Mouse (Mus musculus) limb, embryonic 12.5 days (tissue): ENCODE results near the gene Kcnq5. TPM values are rescaled to one million over a fixed set of nuclear protein-coding genes. Genes with fewer than 3 reads are reported as not detected.
"Not testable (repeated sequence)": the region's sequence is repeated elsewhere in the genome, so short reads cannot be mapped to it uniquely, and the experiment has no call there.

Experiments used
- ATAC-seq: fragments of 200-750 bp; cut with Nextera tagmentation; 2 replicates; pipeline ENCODE4 v1.8.0; 2017; ENCODE audit warnings: low read depth, moderate TSS enrichment; ENCODE audit not compliant: insufficient number of reproducible peaks, insufficient read depth, low FRiP score, low TSS enrichment
- H3K27ac ChIP-seq: fragments of 300-500 bp; sonication (generic); 2 replicates; pipeline ENCODE4 v1.5.1; 2016; ENCODE audit warnings: mild to moderate bottlenecking, moderate library complexity
- H3K27me3 ChIP-seq: fragments of 300-500 bp; sonication (generic); 2 replicates; pipeline ENCODE4 v1.6.1; 2016; ENCODE audit warnings: mild to moderate bottlenecking, moderate library complexity
- H3K36me3 ChIP-seq: fragments of 300-500 bp; sonication (generic); 2 replicates; pipeline ENCODE4 v1.6.1; 2016; ENCODE audit warnings: mild to moderate bottlenecking, moderate library complexity
- H3K4me1 ChIP-seq: fragments of 300-500 bp; sonication (generic); replicated peaks from 2 replicates; pipeline ENCODE4 v1.6.1; 2016
- H3K4me2 ChIP-seq: fragments of 300-500 bp; sonication (generic); 2 replicates; pipeline ENCODE4 v1.6.1; 2016; ENCODE audit warnings: mild to moderate bottlenecking, moderate library complexity
- H3K4me3 ChIP-seq: fragments of 300-500 bp; sonication (generic); replicated peaks from 2 replicates; pipeline ENCODE4 v1.5.1; 2016; ENCODE audit warnings: mild to moderate bottlenecking
- H3K9ac ChIP-seq: fragments of 300-500 bp; sonication (generic); replicated peaks from 2 replicates; pipeline ENCODE4 v1.6.1; 2016; ENCODE audit warnings: mild to moderate bottlenecking, moderate library complexity
- H3K9me3 ChIP-seq: fragments of 300-500 bp; sonication (generic); 2 replicates; pipeline ENCODE4 v1.6.1; 2016; ENCODE audit warnings: mild to moderate bottlenecking, moderate library complexity
- WGBS: fragments of 180-500 bp; shearing (Covaris S2); methylation state at CpG from one replicate; pipeline ENCODE4 v1.1.7; 2016; 5-methylcytosine and 5-hydroxymethylcytosine counted together
- polyA plus RNA-seq: library from polyadenylated mRNA; unstranded; fragments of >200 nt; fragmentation: Nextera tagmentation; extraction: Ambion mirVana; gene quantifications from 2 replicates; pipeline ENCODE4 v1.2.1, GENCODE M21; 2016

The Kcnq5 gene
- polyA plus RNA-seq, 1 experiment from 2014 or later, result 2.5 TPM

DNA sequence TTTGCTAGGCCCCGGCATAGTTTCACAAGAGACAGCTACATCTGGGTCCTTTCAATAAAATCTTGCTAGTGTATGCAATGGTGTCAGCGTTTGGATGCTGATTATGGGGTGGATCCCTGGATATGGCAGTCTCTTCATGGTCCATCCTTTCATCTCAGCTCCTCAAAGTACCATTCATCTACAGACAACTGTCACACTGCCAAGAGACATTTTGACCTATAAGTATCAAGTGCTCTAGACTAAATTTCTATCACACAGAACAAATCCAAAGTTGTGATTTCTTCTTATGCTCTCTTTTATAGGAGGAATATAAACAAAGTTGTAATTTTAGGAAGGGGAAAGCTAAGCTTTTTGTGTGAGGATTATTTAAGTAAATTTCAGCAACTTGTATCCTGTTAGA, 238.5 kb downstream of the Kcnq5 start:
- WGBS, result 83% methylated on average over 2 of the region's 2 CpGs
- not testable (repeated sequence) for ATAC-seq, H3K27me3 ChIP-seq

DNA sequence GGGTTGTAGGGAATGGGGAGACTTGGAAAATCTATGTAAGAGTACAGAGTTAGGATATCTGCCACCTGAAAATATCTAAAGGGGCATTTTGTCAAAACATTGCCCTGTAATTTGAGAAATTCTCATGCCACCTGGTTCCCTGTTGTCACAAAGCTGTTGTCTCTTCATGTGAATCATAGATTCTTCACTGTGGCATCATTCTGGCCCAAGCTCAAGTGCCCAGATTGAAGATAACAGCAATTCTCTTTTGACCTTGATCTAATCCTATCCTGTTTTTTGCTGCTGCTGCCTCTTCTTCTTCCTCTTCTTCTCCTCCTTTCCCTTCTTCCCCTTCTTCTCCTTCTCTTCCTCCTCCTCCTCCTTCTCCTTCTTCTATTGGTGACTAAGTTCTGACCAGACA, 240.5 kb downstream of the Kcnq5 start:
- no peak overlapping the region for H3K9ac ChIP-seq
- no peaks in the 10 kb centered on the region for H3K36me3 ChIP-seq
- H3K27ac ChIP-seq, result no peak overlapping the region
- no peak overlapping the region for H3K4me2 ChIP-seq
- no peak overlapping the region for H3K4me3 ChIP-seq
- no peaks in the 10 kb centered on the region for H3K27me3 ChIP-seq
- no peak for ATAC-seq
- H3K4me1 ChIP-seq, result no peaks in the 10 kb centered on the region
- no peaks in the 10 kb centered on the region for H3K9me3 ChIP-seq

More for the DNA sequence above, 238.5 kb downstream of the Kcnq5 start:
- H3K9me3 ChIP-seq, H3K4me3 ChIP-seq, H3K4me2 ChIP-seq, H3K9ac ChIP-seq, H3K4me1 ChIP-seq, H3K36me3 ChIP-seq, H3K27ac ChIP-seq: not testable (repeated sequence)

DNA sequence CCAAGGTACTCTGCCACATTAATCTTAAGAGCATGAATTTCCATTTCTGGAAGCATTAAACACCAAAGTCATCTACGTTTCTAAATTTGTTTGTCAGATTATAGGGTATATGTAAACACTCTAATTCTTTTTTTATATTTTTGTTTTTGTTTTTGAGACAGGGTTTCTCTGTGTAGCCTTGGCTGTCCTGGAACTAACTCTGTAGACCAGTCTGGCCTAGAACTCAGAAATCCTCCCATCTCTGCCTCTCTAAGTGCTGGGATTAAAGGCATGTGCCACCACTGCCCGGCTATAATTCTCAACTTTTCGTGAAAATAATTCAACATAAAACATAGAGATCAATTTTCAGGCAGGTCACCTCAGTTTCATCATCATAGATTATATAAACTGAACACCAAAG, 246.9 kb downstream of the Kcnq5 start:
- Histone ChIP-seq H3K4me1 (no peaks in the 10 kb centered on the region), H3K27me3 (no peaks in the 10 kb centered on the region), H3K27ac (no peak overlapping the region), H3K36me3 (no peaks in the 10 kb centered on the region), H3K4me3 (no peak overlapping the region), H3K4me2 (no peak overlapping the region), H3K9ac (no peak overlapping the region), H3K9me3 (no peaks in the 10 kb centered on the region)
- ATAC-seq, result no peak
- WGBS, result 84% methylated on average over 3 of the region's 3 CpGs

DNA sequence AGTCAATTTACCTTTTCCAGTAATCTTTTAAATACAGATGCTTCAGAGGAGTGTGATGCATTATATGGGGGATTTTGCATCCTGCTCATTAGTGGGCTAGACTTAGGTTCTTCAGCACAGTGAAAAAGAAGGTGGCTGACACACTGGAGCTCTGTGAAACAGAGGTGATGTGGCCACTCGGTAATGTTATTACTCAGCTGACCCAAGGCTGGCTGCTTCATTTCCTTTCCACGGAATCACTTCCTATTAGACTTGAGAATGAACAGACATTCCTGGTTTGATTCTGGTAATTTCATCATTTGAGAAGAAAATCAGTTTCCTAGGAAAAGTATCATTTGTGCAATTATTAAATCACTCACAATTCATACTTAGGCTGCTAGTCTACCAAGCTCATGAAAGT, 249.0 kb downstream of the Kcnq5 start:
- Histone ChIP-seq H3K4me2 (no peak overlapping the region), H3K27ac (no peak overlapping the region), H3K4me3 (no peak overlapping the region), H3K9me3 (no peaks in the 10 kb centered on the region), H3K4me1 (no peaks in the 10 kb centered on the region), H3K36me3 (no peaks in the 10 kb centered on the region), H3K27me3 (no peaks in the 10 kb centered on the region), H3K9ac (no peak overlapping the region)
- ATAC-seq, result no peak
- WGBS, result 57% methylated on average over 2 of the region's 2 CpGs

DNA sequence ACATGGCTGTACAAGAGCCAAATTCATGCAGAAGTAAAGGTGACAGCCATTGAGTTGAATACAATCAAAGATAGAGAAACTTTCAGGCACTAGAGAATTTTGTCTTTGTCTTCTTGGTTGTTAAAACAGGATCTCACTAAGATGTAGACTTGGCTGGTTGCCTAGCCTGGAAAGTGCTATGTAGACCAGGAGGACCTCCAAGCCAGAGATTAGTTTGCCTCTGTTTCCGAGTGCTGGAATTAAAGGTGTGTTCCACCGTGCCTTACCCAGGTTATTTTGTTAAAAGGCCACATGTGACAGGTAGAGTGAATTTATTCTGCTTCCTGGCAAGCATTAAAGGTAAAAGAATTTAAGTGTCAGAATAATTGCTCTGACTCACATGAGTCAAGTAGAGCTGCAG, 271.3 kb downstream of the Kcnq5 start:
- no peaks in the 10 kb centered on the region for H3K36me3 ChIP-seq
- ATAC-seq, result no peak
- H3K4me1 ChIP-seq, result no peaks in the 10 kb centered on the region
- H3K27ac ChIP-seq, result no peak overlapping the region
- H3K27me3 ChIP-seq, result no peaks in the 10 kb centered on the region
- H3K9me3 ChIP-seq, result no peaks in the 10 kb centered on the region
- H3K9ac ChIP-seq, result no peak overlapping the region
- WGBS, result 65% methylated on average over 2 of the region's 2 CpGs
- H3K4me2 ChIP-seq, result no peak overlapping the region
- H3K4me3 ChIP-seq, result no peak overlapping the region

DNA sequence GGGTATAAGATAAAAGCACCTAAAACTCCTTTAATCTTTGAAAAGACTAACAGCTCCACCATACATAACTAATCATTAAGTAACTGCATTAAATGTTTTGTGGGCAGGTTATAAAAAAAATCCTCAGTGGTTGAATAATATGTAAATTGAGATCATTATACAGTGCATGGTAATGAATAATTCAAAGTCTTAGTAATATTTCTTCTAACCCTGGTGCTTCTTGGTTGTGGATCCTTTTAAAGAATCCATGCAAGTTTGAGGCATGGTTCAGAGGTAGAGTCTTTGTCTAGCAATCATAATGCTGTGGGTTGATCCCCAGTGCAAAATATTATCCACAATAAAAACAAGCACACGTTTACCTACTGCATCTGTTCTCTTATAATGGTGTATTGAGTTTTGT, 272.8 kb downstream of the Kcnq5 start:
- Histone ChIP-seq H3K4me3 (no peak overlapping the region), H3K4me1 (no peaks in the 10 kb centered on the region), H3K36me3 (no peaks in the 10 kb centered on the region), H3K4me2 (no peak overlapping the region), H3K27me3 (no peaks in the 10 kb centered on the region), H3K9me3 (no peaks in the 10 kb centered on the region), H3K27ac (no peak overlapping the region), H3K9ac (no peak overlapping the region)
- WGBS, result 69% methylated on average over 1 of the region's 1 CpGs
- ATAC-seq, result no peak

DNA sequence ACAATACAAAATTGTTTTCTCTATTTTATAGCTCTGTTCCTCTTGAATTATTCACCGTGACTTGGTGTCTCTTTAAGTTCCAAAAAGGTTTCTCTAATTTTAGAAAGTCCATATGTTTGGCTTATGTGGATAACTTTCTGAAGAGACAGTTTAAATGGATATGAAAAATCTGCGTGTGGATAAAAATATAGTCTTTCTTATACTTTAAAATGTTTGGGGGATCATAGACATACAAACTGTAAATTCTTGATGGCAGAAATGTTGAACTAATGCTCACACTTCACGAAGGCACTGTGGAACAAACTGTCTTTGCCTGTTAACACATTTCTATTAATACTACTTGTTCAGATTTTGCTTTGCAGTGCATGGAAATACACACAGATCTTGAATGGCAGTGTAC, 277.3 kb downstream of the Kcnq5 start:
- H3K36me3 ChIP-seq, result no peaks in the 10 kb centered on the region
- H3K4me2 ChIP-seq, result no peak overlapping the region
- H3K27me3 ChIP-seq, result no peaks in the 10 kb centered on the region
- H3K4me3 ChIP-seq, result no peak overlapping the region
- H3K4me1 ChIP-seq, result no peaks in the 10 kb centered on the region
- 85% methylated on average over 3 of the region's 3 CpGs for WGBS
- no peak for ATAC-seq
- no peaks in the 10 kb centered on the region for H3K9me3 ChIP-seq
- H3K27ac ChIP-seq, result no peak overlapping the region
- H3K9ac ChIP-seq, result no peak overlapping the region

DNA sequence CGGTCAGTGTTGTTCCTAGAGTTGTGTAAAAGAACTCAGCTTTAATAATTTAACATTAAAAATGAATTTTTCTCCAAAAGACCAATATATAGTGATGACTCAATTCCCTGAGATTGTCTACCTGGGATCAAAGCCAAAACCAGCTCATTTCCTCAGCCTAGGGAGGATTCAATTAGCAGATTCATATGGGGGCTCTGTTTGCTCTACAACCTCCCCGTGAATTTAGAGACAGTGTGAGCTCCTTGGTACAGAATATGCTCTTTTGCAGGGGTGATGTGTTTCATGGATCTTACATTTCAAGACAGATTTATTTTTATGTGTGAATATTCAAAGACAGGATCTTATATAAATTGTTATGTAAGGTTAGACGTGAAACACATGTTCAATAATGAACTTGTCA, 284.9 kb downstream of the Kcnq5 start:
- no peaks in the 10 kb centered on the region for H3K4me1 ChIP-seq
- ATAC-seq, result no peak
- no peak overlapping the region for H3K4me3 ChIP-seq
- no peaks in the 10 kb centered on the region; the same call in 1 of the 2 replicates for H3K9me3 ChIP-seq
- H3K9ac ChIP-seq, result no peak overlapping the region
- no peaks in the 10 kb centered on the region for H3K36me3 ChIP-seq
- H3K27ac ChIP-seq, result no peak overlapping the region
- WGBS, result 82% methylated on average over 3 of the region's 3 CpGs
- no peak overlapping the region for H3K4me2 ChIP-seq
- no peaks in the 10 kb centered on the region for H3K27me3 ChIP-seq

DNA sequence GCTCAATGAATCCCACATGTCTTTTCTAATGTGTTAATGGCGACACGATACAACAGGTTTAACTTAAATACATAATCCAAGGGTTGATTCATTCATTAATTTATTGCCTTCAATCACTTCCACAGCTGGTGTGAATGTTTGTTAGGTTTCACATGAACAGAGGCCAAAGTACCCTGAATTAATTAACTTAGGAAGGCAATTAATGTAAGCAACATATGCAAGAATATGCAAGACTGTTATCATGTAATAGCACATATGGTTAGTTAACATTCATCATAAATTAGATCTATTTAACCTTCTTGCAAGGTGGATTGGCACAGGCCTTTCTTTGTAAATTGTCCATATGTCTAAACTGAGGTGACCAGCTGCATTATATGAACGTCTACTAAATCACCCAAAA, 300.9 kb downstream of the Kcnq5 start:
- no peaks in the 10 kb centered on the region for H3K9me3 ChIP-seq
- no peak overlapping the region for H3K9ac ChIP-seq
- H3K4me2 ChIP-seq, result no peak overlapping the region
- H3K4me3 ChIP-seq, result no peak overlapping the region
- H3K27ac ChIP-seq, result no peak overlapping the region
- H3K27me3 ChIP-seq, result no peaks in the 10 kb centered on the region
- 69% methylated on average over 3 of the region's 3 CpGs for WGBS
- peaks cover 7% of the 10 kb centered on the region for H3K4me1 ChIP-seq
- H3K36me3 ChIP-seq, result no peaks in the 10 kb centered on the region
- ATAC-seq, result no peak

DNA sequence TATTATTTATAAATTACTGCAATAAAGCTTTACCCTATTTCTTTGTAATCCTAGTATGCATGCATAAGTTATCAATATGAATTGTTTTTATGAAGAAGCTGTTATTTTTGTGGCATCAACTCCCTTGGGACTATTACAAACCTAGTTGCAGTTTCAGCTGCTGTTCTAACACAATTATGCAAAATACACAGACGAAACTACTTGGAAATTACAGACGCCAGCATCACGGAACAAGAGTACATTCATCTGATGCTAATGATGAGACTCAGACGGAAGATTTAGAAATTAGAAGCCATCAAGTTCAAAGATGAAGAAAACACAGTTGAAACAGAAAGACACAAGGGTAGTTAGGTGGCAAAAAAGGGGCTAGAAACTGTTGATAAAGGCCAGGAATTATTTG, 310.9 kb downstream of the Kcnq5 start:
- Histone ChIP-seq H3K9ac (no peak overlapping the region), H3K4me2 (no peak overlapping the region), H3K36me3 (no peaks in the 10 kb centered on the region), H3K27me3 (no peaks in the 10 kb centered on the region), H3K9me3 (no peaks in the 10 kb centered on the region), H3K4me1 (no peaks in the 10 kb centered on the region), H3K27ac (no peak overlapping the region), H3K4me3 (no peak overlapping the region)
- 80% methylated on average over 4 of the region's 4 CpGs for WGBS
- no peak for ATAC-seq

DNA sequence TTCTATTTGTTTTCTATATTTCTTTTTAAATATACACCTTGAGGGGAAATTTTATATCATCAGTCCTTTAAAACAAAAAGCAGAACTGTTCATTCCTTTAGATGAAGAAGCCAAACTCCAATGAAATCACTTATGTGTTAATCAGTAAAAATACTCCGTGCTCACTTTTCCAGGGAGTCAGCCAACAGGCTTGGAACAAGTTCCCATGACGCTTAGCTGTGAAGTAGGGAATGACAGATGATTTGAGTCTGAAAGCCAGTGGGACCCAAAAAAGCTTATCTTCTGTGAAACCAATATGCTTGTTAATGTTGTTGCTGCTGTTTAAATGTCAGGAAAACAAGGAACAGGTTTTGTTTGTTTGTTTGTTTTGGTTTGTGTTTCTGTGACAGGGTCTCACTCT, 326.3 kb downstream of the Kcnq5 start:
- Histone ChIP-seq H3K4me1 (no peaks in the 10 kb centered on the region), H3K27ac (no peak overlapping the region), H3K36me3 (no peaks in the 10 kb centered on the region), H3K9me3 (no peaks in the 10 kb centered on the region), H3K4me3 (no peak overlapping the region), H3K4me2 (no peak overlapping the region), H3K27me3 (no peaks in the 10 kb centered on the region), H3K9ac (no peak overlapping the region)
- ATAC-seq, result no peak
- WGBS, result 80% methylated on average over 2 of the region's 2 CpGs

DNA sequence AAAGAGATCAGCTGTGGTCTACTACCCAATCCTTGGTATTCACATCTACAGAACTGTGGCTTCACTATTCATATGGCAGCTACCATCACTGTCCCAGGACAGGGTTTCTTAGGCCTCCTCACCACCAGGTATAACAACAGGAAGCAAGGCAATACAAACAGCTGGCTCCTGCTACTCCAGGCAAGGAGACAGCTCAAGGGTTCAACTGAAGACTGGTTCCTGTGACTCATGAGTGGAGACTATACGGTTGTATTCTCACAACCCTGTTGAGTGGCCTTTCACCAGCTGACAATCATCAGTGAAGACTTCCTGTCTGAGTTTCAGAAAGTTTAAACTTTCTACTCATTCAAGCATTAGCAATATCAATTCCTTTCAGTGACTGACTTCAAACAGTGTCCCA, 327.7 kb downstream of the Kcnq5 start:
- no peak overlapping the region for H3K4me3 ChIP-seq
- H3K9me3 ChIP-seq, result no peaks in the 10 kb centered on the region
- WGBS, result 62% methylated on average over 1 of the region's 1 CpGs
- H3K36me3 ChIP-seq, result no peaks in the 10 kb centered on the region
- H3K27me3 ChIP-seq, result no peaks in the 10 kb centered on the region
- no peak overlapping the region for H3K27ac ChIP-seq
- H3K4me2 ChIP-seq, result no peak overlapping the region
- no peak overlapping the region for H3K9ac ChIP-seq
- no peak for ATAC-seq
- no peaks in the 10 kb centered on the region for H3K4me1 ChIP-seq
